Mouse (Mus musculus): Measurements from ENCODE around the gene Hmgb1.

DNA sequence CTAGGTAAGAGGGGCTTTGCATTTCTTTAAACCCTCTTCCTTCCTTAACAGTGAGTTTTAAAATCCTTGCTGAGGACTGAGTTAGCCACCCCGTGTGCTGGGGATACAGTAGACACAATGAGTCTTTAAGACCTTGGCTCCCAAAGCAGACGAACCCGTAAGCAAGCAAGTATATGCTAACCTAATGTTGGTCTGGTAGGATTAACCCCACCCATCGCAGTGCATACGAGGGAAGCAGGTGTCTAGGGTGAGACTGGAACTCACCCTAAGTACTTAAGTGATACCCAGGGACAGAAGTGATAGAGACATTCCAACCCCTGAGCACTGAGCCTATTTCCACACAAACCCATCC lies 177.0 kb downstream of the Hmgb1 start:
- TF ChIP-seq CTCF (IDR thresholded peaks at IDR 0.05; ENCODE audit: control insufficient read depth, insufficient read depth, insufficient replicate concordance, low read depth, low read length) (no peak), POLR2A (IDR thresholded peaks at IDR 0.05; ENCODE audit: control insufficient read depth, low read depth, low read length) (no peak)
